Mouse (Mus musculus) liver, postnatal 0 days (tissue): Measurements from ENCODE around the gene Ifngr2.

Source experiments
- CTCF ChIP-seq: sonication (generic); IDR thresholded peaks from 2 replicates; pipeline ENCODE4 v1.5.1; 2016; ENCODE audit warnings: antibody characterized with exemption, low read depth
- EP300 ChIP-seq: IDR thresholded peaks from 2 replicates; pipeline ENCODE4 v1.6.1; 2016; ENCODE audit warnings: antibody characterized with exemption, low read depth, mild to moderate bottlenecking

DNA sequence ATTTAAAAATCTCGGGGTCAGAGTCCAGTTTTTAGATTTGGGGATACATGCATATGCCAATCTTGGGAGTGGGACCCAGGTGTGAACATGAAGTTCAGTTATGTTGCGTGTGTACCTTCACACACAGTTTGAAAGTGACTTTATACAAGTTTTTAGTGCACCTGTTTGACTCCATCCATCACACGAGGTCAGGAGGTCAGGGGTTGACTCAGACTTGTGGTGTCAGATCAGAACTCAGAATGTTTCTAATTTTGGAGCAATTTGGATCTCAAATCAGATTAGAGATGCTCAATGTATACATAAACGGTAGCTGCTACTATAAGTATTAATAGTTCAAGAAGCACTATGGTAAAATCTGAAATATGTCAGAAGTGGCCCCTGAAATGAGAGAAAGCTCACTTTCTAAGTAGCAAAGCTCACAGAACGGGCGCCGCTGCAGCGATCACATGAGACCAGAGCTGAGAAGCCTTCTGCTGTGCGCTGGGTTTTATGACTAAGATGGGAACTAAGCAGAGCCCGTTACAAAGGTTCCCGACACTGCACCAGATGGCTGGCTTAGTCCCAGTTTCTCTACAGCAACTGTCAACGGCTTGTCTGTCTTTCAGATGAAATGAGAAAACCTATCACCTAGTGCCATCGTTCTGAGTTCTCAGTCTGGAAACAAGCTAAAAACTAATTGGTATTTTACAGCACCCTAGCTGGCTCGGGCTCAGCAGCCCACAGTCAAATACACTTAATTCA, 32.3 kb downstream of the Ifngr2 start:
- TF ChIP-seq CTCF (no peak), EP300 (no peak)
